Mouse (Mus musculus): Measurements from ENCODE around the gene AC131692.1. TPM values are rescaled to one million over a fixed set of nuclear protein-coding genes. Genes with fewer than 3 reads are reported as not detected.
A peak's percentile ranks its signal among the peaks of the same experiment; 100 is the strongest.

AC131692.1 gene
- polyA plus RNA-seq, 1 experiment from 2014 or later = 0.20 TPM

DNA sequence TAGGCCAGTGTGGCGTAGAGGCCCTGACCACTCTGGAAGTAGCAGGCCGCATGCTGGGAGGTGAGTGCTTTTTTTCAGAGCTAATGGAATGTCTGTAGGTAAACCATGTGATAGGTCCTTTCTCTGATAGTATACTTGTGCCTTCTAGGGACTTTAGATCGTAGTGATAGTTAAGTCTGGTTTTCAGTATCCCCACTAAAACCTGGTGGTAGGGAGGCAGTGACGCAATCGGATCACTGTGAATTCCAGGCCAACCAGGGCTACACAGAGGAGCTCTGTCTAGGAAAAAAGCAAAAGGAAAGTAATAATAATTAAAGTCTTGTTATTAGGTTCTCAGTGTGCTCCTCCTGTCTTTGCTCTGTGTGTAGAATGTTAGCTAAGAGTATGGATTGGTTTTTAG is 35.7 kb upstream of the AC131692.1 start:
- H3K27me3 ChIP-seq (replicated peaks) = no peaks in the 10 kb centered on the region
- peak overlapping the region; percentile 94 for H3K9ac ChIP-seq
- peaks cover 57% of the 10 kb centered on the region for H3K36me3 ChIP-seq
- peak overlapping the region; percentile 86 for H3K27ac ChIP-seq
- H3K4me2 ChIP-seq = peak overlapping the region; percentile 86
- no peak for ATAC-seq
- H3K4me1 ChIP-seq = peaks cover 61% of the 10 kb centered on the region
- no peaks in the 10 kb centered on the region for H3K9me3 ChIP-seq (replicated peaks)
- WGBS (ENCODE audit: insufficient replicate concordance) = 13% methylated on average over 5 of the region's 5 CpGs
- H3K4me3 ChIP-seq = peak overlapping the region; percentile 95

- Histone ChIP-seq H3K27ac (peak overlapping the region; percentile 86), H3K27me3 (replicated peaks) (no peaks in the 10 kb centered on the region), H3K9ac (peak overlapping the region; percentile 94), H3K4me3 (peak overlapping the region; percentile 95), H3K4me2 (peak overlapping the region; percentile 86), H3K36me3 (peaks cover 55% of the 10 kb centered on the region), H3K4me1 (peaks cover 61% of the 10 kb centered on the region), H3K9me3 (replicated peaks) (no peaks in the 10 kb centered on the region)
- no peak for ATAC-seq
- WGBS (ENCODE audit: insufficient replicate concordance) = 59% methylated on average over 5 of the region's 5 CpGs
Observed at GRCm38 (mm10) chr19:6058966-6059365, 35.3 kb upstream of the AC131692.1 start.

- peaks cover 58% of the 10 kb centered on the region for H3K4me1 ChIP-seq
- peak within 1 kb of the TSS; percentile 96 for H3K9ac ChIP-seq
- peak within 1 kb of the TSS; percentile 100 for H3K4me2 ChIP-seq
- WGBS (ENCODE audit: insufficient replicate concordance) = under 1% methylated on average over 58 of the region's 58 CpGs
- ATAC-seq = peak; percentile 74
- peaks cover 34% of the 10 kb centered on the region for H3K36me3 ChIP-seq
- peak within 1 kb of the TSS; percentile 92 for H3K4me3 ChIP-seq
- H3K27ac ChIP-seq = peak within 1 kb of the TSS; percentile 99
- no peaks in the 10 kb centered on the region for H3K27me3 ChIP-seq (replicated peaks)
- no peaks in the 10 kb centered on the region for H3K9me3 ChIP-seq (replicated peaks)
Observed at GRCm38 (mm10) chr19:6061021-6061533, 33.1 kb upstream of the AC131692.1 start, which contains the start of gene Znhit2. Gene Znhit2, plus strand, starts transcription at chr19:6061192.

GRCm38 (mm10) chr19:6061641-6062302 is 32.4 kb upstream of the AC131692.1 start:
- Histone ChIP-seq H3K9ac (peak overlapping the region; percentile 96), H3K4me3 (peak overlapping the region; percentile 92), H3K27ac (peak overlapping the region; percentile 99), H3K4me2 (peak overlapping the region; percentile 100), H3K36me3 (peaks cover 28% of the 10 kb centered on the region), H3K4me1 (peaks cover 58% of the 10 kb centered on the region), H3K9me3 (replicated peaks) (no peaks in the 10 kb centered on the region), H3K27me3 (replicated peaks) (no peaks in the 10 kb centered on the region)
- peak; percentile 17 for ATAC-seq
- WGBS (ENCODE audit: insufficient replicate concordance) = 1% methylated on average over 44 of the region's 44 CpGs

DNA sequence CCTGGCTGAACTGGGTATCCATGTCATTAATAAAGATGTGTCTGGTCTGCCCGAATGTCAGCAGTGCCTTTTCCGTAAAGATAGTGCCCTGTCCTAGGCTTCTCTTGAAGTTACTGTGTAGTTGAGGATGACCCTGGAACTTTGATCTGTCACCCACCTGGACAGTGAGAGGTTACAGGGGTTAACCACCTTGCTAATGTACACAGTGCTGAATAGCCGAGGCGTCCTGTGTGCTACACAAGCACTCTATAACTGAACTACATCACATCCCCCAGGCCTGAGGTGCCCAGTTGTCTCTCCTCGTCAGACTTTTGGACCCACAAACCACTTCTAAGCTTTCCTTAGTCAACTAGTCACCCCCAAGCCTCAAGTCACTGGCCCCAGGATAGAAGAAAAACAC is 31.8 kb upstream of the AC131692.1 start:
- Histone ChIP-seq H3K4me3 (peak overlapping the region; percentile 92), H3K27ac (peak overlapping the region; percentile 99), H3K4me2 (peak overlapping the region; percentile 100), H3K4me1 (peaks cover 62% of the 10 kb centered on the region), H3K9me3 (replicated peaks) (no peaks in the 10 kb centered on the region), H3K27me3 (replicated peaks) (no peaks in the 10 kb centered on the region), H3K9ac (peak overlapping the region; percentile 96), H3K36me3 (peaks cover 28% of the 10 kb centered on the region)
- 50% methylated on average over 5 of the region's 5 CpGs for WGBS (ENCODE audit: insufficient replicate concordance)
- no peak for ATAC-seq

DNA sequence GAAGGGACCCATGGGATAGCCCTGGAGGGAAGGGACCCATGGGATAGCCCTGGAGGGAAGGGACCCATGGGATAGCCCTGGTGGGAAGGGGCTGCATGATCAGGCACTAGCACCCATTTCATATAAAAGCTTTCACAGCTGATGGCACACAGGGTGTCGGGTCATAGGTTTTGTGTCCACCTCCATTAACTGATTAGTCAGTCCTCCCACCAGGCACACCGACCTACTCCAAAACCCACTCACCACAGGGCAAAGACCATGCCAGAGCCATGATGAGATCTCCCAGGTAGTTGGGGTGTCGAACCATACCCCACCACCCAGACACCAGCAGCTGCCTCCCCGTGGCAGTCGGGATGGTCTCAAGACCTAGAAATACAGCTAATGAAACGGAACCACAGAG is 31.1 kb upstream of the AC131692.1 start:
- H3K4me3 ChIP-seq = peak overlapping the region; percentile 92; the same call in 1 of the 2 replicates
- 84% methylated on average over 6 of the region's 6 CpGs for WGBS (ENCODE audit: insufficient replicate concordance)
- H3K27me3 ChIP-seq (replicated peaks) = no peaks in the 10 kb centered on the region
- H3K27ac ChIP-seq = no peak overlapping the region
- no peak for ATAC-seq
- H3K9me3 ChIP-seq (replicated peaks) = no peaks in the 10 kb centered on the region
- H3K9ac ChIP-seq = peak overlapping the region; percentile 96; the same call in 1 of the 2 replicates
- peaks cover 67% of the 10 kb centered on the region for H3K4me1 ChIP-seq
- peak overlapping the region; percentile 100 for H3K4me2 ChIP-seq
- peaks cover 28% of the 10 kb centered on the region for H3K36me3 ChIP-seq

- Histone ChIP-seq H3K27ac (peak overlapping the region; percentile 77), H3K9ac (peak overlapping the region; percentile 70), H3K4me1 (peaks cover 54% of the 10 kb centered on the region), H3K4me2 (peak overlapping the region; percentile 95), H3K4me3 (peak overlapping the region; percentile 60), H3K9me3 (replicated peaks) (no peaks in the 10 kb centered on the region), H3K36me3 (peaks cover 40% of the 10 kb centered on the region), H3K27me3 (replicated peaks) (no peaks in the 10 kb centered on the region)
- WGBS (ENCODE audit: insufficient replicate concordance) = 43% methylated on average over 5 of the region's 5 CpGs
- ATAC-seq = no peak
Observed at GRCm38 (mm10) chr19:6066571-6066970, 27.6 kb upstream of the AC131692.1 start.

DNA sequence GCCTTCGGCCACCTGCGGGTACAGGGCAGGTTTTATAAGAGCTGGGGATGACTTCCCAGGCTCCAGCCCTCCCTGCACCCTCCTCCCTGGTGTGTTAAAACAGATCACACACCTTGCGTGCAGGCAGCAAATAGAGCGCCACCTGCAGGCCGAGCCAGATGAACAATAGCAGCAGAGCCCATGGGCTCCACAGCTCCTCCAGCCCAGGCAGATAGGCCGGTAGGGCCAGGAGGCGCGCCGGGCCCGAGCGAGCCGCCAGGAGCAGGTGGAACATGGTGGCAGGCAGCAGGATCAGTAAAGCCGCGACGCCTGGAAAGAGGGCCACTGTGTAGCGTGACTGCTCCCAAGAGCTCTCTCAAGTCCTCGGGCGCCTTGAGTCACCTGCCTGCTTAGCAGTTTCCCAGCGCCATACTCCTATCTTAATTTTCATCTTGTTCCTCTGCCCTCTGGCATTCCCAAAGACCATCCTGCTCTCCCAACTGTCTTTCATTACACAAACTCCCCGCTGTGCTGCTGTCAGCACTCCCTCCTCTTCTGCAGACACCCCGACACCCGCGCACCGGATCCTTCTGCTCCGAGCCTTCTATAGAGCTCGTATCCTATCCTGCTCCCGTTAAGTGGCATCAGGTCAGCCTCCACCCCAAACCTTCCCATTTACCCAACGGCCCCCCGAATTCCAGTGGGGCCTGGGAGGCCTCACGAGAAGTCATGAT is 27.1 kb upstream of the AC131692.1 start:
- under 1% methylated on average over 30 of the region's 30 CpGs for WGBS (ENCODE audit: insufficient replicate concordance)
- Histone ChIP-seq H3K36me3 (peaks cover 41% of the 10 kb centered on the region), H3K4me3 (peak overlapping the region; percentile 60), H3K4me1 (peaks cover 49% of the 10 kb centered on the region), H3K9me3 (replicated peaks) (no peaks in the 10 kb centered on the region), H3K9ac (peak overlapping the region; percentile 70), H3K27me3 (replicated peaks) (no peaks in the 10 kb centered on the region), H3K4me2 (peak overlapping the region; percentile 95), H3K27ac (peak overlapping the region; percentile 77)
- ATAC-seq = peak; percentile 72

DNA sequence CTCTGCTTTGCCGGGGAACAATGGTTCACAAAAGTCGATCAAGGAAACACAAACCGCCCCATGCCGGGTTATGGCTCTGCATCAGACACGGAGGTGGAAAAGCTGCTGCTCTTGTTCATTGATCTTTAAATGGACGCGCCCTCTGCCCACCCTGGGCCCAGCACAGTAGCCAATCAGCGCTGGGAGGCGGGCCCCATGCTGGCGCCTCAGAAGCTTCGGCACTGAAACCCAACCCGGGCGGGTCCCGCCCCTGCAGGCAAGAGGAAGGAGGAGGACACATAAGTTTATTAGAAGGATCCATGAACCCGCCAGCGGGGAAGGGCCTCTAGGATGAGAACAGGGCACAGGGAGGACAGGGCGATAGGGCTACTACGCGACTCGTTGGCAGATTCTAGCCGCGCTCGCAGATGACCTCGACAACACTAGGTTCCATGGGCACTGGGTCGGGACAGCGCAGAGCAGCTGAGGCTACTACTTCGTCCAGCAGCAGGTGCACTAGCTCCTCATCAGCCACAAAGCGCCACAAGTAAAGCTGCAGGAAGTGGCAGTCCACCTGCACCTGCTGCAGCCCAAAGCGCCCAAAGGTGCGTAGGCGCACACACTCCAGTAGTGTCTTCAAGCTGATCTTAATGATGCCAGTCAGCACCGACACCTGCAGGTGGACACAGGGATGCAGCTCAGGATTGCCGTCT is 26.3 kb upstream of the AC131692.1 start, which contains the start of gene Tm7sf2:
TSS of gene Tm7sf2 (minus strand) at position 650 of the 692 bp plus-strand sequence.
- Histone ChIP-seq H3K9ac (peak within 1 kb of the TSS; percentile 70), H3K4me2 (peak within 1 kb of the TSS; percentile 95), H3K4me1 (peaks cover 42% of the 10 kb centered on the region), H3K27me3 (replicated peaks) (no peaks in the 10 kb centered on the region), H3K36me3 (peaks cover 46% of the 10 kb centered on the region), H3K27ac (peak within 1 kb of the TSS; percentile 77), H3K4me3 (peak within 1 kb of the TSS; percentile 60), H3K9me3 (replicated peaks) (no peaks in the 10 kb centered on the region)
- WGBS (ENCODE audit: insufficient replicate concordance) = 14% methylated on average over 33 of the region's 33 CpGs
- ATAC-seq = peak; percentile 91

DNA sequence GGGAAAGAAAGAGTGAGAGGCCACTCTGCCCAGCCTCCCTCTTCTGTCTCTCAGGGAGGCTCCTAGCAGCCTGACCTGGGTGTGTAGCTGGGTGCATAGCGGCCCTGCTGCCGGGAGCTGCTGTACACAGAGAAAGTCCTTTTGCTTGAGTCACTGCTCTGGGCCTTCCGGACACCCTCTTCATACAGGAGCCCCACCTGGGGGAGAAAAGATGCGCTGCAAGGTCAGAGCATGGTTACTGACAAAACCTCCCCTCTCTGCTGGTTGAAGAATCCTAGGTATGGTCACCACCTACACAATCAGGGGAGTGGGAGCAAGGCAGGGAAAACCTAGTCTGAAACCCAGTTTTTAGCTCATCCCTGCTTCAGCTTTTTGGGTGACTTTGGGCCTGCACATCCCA is 25.3 kb upstream of the AC131692.1 start:
- WGBS (ENCODE audit: insufficient replicate concordance) = 79% methylated on average over 4 of the region's 4 CpGs
- Histone ChIP-seq H3K9me3 (replicated peaks) (no peaks in the 10 kb centered on the region), H3K27me3 (replicated peaks) (no peaks in the 10 kb centered on the region), H3K27ac (0 out of 2 replicates have a peak overlapping the region, but pooled peaks have one; percentile 4), H3K9ac (no peak overlapping the region), H3K36me3 (peaks cover 49% of the 10 kb centered on the region), H3K4me3 (no peak overlapping the region), H3K4me2 (no peak overlapping the region), H3K4me1 (peaks cover 32% of the 10 kb centered on the region)
- ATAC-seq = no peak

DNA sequence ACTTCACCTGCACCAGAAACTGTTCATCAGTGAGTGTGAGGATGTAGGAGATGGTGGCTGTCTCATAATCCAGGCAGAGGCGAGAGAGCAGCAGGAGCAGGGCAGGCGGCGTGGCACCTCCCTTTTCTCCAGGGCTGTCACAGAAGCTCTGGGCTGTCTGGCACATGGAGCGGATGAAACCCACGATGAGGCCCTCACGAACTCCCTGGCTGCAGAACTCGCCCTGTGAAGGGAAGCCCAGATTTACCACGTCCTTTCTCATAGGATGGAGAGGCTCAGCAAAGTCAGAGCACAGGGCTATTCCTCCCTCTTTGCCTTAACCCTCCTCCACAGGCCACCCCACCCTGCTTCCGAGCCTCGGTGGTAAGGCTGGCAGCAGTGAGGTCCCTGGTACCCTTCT is 24.4 kb upstream of the AC131692.1 start:
- peaks cover 57% of the 10 kb centered on the region for H3K36me3 ChIP-seq
- ATAC-seq = no peak
- no peak overlapping the region for H3K4me2 ChIP-seq
- H3K4me3 ChIP-seq = no peak overlapping the region
- no peak overlapping the region for H3K27ac ChIP-seq
- no peak overlapping the region for H3K9ac ChIP-seq
- 85% methylated on average over 10 of the region's 10 CpGs for WGBS (ENCODE audit: insufficient replicate concordance)
- peaks cover 32% of the 10 kb centered on the region for H3K4me1 ChIP-seq
- H3K27me3 ChIP-seq (replicated peaks) = no peaks in the 10 kb centered on the region
- H3K9me3 ChIP-seq (replicated peaks) = no peaks in the 10 kb centered on the region
